Mouse (Mus musculus) T-helper 17 cell (primary cell): ENCODE measurements around the gene Cfi.

Source experiments
- in situ Hi-C, 2 experiments: fragments of 300-600 bp; cut with MboI, MseI; formaldehyde crosslinking; loops; 1 replicate in 1 of 2; 2 replicates in 1 of 2; pipeline ENCODE4 v1.15.1; 2025; ENCODE audit warnings: high pct_unique_total_duplicates in 2 of 2

Cfi gene

DNA sequence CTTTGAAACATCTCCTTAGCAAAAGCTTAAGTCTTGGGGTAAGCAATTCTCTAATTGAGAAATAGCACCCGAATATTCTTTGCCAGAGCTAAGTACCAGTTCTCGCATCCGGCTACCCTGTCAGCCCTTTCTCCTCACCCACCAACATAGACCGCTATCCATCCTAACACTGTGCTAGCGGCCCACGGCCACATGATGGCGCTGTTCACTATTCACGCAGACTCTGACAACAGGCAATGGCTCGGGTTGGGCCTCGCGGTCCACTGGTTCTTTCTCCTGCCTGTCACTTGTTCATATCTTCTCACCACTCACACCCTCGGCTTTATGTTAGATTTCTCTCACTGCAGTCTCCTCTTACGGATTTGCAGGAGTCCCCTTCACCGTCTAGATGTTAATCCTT lies 28.0 kb downstream of the Cfi start:
- in situ Hi-C loops, result no loop called here

GRCm38 (mm10) chr3:129877327-129877726 lies 41.6 kb downstream of the Cfi start:
- in situ Hi-C loops, result loop anchor here (25.0 kb wide), 2 partner anchors 1235 to 1260 kb away; partner anchors contain the start of gene Lef1 (in 1 of the 2)

- in situ Hi-C loops, result loop anchor here (25.0 kb wide), 2 partner anchors 1234 to 1259 kb away; partner anchors contain the start of gene Lef1 (in 1 of the 2)
These were observed 42.8 kb downstream of the Cfi start, which contains the start of gene Pla2g12a for GRCm38 (mm10) chr3:129878405-129879021. TSS of gene Pla2g12a (plus strand) at chr3:129878606.

DNA sequence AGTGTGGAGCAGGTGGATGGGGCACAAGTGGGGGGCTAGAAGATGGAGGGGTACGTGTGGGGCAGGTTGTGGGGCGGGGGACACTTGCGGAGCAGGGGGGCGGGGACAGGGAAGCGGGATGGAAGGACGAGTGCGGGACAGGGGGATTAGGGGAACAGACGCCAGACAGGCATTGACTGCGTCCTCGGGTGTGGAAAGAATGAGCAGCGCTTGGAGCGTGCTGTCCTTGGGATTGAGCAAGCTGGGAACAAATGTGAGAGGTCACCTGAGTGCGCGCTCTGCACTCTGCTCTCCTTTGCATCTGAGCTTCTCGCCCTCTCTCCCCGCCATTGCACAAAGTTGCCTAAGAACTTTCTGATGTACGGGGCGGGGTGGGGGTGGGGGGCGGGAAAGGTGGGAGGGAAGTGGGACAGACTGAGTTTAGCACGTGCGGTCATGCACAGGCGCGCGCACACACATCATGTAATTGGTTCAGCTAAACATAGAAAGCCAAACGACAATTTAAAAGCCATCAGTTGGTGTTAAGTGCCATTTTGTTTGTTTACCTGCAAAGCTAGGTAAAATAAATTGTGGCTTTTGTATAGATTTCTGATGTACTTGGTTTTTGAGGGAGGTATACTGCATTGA lies 43.6 kb downstream of the Cfi start:
- in situ Hi-C loops, result loop anchor here (25.0 kb wide), 2 partner anchors 1233 to 1258 kb away; partner anchors contain the start of gene Lef1 (in 1 of the 2)

DNA sequence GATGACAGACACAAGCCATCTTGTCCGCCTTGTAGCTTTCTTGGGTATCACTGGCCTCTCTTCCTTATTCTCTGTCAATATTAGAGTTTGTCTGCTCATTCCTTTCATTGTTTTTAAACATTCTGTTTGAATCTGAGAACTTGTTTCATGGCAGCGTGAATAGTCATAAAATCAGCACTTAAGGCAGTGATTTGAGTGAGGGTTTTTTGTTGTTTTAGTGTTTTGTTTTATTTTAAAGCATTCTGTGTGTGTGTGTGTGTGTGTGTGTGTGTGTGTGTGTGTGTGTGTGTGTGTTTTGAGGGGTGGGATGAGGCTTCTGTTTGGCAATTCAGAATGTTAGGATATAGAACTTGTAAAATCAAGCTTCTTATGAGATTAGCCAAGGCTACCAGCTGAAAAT lies 44.2 kb downstream of the Cfi start:
- in situ Hi-C loops, result loop anchor here (25.0 kb wide), 2 partner anchors 1232 to 1257 kb away; partner anchors contain the start of gene Lef1 (in 1 of the 2)

DNA sequence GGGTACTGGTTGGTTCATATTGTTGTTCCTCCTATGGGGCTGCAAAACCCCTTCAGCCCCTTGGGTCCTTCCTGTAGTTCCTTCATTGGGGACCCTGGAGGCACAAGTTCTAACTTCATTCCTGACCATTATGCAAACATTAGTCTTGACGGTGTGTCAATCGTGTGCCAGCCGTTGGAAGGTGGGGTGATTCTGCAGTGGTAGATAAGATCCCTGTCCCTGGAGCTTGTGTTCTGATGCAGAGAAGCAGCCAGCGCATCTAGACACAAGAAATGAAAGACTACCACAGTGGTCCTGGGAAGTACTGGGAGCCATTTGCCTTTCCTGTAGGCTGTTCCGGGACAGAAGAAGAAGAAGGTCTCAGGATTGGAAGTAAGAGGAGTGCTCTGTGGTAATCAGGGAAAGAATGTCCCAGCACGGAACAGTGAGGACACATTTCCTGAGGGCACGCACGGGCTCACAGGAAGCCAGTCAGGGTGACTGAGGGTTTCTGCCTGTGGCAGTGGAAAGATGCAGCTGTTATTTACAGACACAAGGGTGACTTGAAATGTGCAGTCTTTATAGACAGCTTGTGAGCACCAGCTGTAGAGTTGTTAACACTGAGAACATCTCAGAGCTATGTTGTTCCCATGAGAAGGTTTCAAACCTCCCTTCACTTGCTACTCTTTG lies 45.4 kb downstream of the Cfi start:
- in situ Hi-C loops, result loop anchor here (25.0 kb wide), 2 partner anchors 1231 to 1256 kb away; partner anchors contain the start of gene Lef1 (in 1 of the 2)

DNA sequence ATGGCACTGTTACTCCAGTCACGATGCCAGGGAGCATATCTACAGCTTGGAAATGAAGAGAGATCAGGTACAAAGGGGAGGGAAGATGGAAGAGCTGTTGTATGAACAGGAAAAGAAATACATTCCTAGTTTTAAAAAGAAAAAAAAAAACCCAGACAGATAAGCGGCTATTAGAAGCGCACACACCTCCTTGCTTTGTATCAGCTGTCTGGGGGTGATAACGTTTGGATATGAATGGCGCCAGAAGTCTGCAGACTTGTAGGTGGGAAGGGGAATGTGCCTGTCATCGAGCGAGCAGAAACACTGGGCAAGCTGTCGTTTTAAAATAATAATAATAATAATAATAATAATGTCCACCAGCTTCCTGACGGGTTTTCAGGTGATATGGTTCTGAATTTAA lies 49.9 kb downstream of the Cfi start:
- in situ Hi-C loops, result loop anchor here (25.0 kb wide), 2 partner anchors 1227 to 1252 kb away; partner anchors contain the start of gene Lef1 (in 1 of the 2)

DNA sequence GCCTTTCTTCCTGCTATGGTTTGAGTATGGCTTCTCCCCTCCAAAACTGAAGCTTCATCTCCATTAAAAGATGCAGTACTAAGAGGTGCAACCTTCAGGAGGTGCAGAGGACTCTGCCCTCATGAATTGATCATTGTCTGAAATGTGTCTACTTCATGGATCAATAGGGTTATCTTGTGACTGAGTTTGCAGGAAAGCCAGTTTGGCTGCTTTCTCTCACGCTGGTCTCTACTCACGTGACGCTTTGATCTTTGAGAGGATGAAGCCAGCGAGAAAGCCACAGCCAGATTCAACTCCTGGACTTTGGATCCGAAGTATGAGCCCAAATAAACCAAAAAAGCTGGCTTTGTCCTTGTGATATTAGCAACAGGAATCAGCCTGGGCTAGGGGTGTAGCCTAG lies 50.7 kb downstream of the Cfi start:
- in situ Hi-C loops, result loop anchor here (25.0 kb wide), 2 partner anchors 1226 to 1251 kb away; partner anchors contain the start of gene Lef1 (in 1 of the 2)

DNA sequence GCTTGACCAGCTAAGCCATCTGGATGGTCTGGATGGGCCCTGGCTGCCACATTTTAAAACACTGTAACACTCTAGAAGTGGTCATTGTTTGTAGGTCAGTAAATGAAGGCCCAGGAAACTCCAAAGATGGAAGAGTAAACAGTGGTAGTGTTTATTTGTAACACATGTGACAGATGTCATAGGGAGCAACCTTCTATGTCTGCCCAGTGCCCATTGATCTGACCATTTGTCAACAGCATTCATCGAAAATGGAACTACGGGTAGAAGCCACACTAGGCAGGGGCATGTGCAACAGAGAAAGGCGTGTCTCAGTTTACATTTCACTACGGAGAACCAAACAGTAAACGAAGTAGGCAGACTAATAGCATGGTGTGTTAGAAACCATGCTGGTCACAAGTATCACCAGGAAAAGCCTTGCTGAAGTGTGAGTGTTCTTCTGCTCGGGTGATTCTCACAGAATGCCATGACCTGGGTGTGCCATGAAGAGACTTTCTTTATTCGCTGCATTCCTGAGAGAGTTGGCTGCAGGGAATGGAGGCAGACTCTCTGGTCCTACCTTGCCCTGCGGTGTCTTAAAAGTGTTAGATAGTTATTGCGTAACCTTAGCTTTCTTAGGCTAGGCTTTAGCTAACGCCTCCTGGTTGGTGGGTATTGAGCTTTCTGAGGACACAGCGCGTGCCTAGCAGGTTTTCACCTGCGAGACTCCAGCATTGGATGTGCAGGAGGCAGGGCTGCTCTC lies 52.3 kb downstream of the Cfi start:
- in situ Hi-C loops, result loop anchor here (25.0 kb wide), 2 partner anchors 1224 to 1249 kb away; partner anchors contain the start of gene Lef1 (in 1 of the 2)

GRCm38 (mm10) chr3:129892003-129892402 lies 56.3 kb downstream of the Cfi start:
- in situ Hi-C loops, result loop anchor here (5.0 to 25.0 kb wide), 3 partner anchors 360 to 1245 kb away; partner anchors contain the start of genes Elovl6 (in 1 of the 2) and Lef1 (in 1 of the 2)

GRCm38 (mm10) chr3:129893143-129893542 lies 57.5 kb downstream of the Cfi start:
- in situ Hi-C loops, result loop anchor here (5.0 to 25.0 kb wide), 3 partner anchors 361 to 1244 kb away; partner anchors contain the start of genes Elovl6 (in 1 of the 2) and Lef1 (in 1 of the 2)

- in situ Hi-C loops, result loop anchor here (25.0 kb wide), 2 partner anchors 1216 to 1241 kb away; partner anchors contain the start of gene Lef1 (in 1 of the 2)
These were observed 60.9 kb downstream of the Cfi start for GRCm38 (mm10) chr3:129896591-129896990.

GRCm38 (mm10) chr3:129898886-129899285 lies 63.2 kb downstream of the Cfi start:
- in situ Hi-C loops, result loop anchor here (25.0 kb wide), 2 partner anchors 1213 to 1238 kb away; partner anchors contain the start of gene Lef1 (in 1 of the 2)

DNA sequence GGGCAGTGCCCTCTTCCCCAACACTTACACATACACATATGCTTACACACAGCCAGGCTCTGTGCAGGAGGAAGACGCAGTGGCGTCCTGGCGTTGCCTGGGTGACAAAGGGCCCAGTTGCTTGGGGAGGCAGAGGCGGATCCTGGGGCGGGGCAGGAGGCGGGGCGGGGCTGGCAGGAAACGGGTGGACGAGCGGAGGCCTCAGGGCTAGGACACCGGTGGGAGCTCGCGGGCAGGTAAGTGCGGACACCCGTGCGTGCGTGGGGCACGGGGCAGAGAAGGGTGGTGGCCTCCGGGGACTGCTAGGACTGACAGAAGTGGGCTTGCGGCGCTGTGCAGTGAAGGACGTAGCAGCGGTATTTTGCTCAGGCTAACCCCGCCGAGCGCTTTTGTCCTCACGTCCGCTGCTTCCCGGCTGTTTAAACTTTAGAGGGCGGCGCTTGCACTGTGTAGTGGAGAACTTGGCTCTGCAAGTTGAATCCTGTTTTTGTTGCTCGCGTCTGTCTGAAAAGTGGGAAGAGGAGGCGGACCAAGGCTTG lies 65.7 kb downstream of the Cfi start, which contains the start of gene Casp6:
Gene Casp6, plus strand, starts transcription at position 155 of the 539 bp plus-strand sequence.
- in situ Hi-C loops, result loop anchor here in 1 of 2 experiments (10.0 kb wide), 1 partner anchor 793 kb away; no protein-coding TSS in a partner anchor

DNA sequence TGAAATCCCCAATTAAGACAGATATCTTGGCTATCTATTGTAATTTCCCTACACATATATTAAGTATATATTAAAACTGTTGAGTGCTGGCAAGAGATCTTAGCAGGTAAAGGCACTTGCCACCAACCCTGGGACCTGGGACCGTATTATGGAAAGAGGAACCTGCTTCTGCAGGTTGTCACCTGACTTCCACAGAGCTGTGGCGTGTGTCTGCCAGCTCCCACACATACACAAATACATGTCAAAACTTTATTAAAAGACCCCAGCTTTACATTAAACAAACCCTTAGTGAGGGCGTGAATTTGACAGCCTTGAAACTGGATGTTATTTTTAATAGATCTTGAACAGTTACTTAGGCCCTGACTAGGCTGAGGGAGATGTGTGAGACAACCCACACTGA lies 67.7 kb downstream of the Cfi start:
- in situ Hi-C loops, result loop anchor here in 1 of 2 experiments (10.0 kb wide), 1 partner anchor 791 kb away; no protein-coding TSS in a partner anchor

- in situ Hi-C loops, result loop anchor here in 1 of 2 experiments (10.0 kb wide), 1 partner anchor 791 kb away; no protein-coding TSS in a partner anchor
These were observed 68.2 kb downstream of the Cfi start for GRCm38 (mm10) chr3:129903866-129904265.

DNA sequence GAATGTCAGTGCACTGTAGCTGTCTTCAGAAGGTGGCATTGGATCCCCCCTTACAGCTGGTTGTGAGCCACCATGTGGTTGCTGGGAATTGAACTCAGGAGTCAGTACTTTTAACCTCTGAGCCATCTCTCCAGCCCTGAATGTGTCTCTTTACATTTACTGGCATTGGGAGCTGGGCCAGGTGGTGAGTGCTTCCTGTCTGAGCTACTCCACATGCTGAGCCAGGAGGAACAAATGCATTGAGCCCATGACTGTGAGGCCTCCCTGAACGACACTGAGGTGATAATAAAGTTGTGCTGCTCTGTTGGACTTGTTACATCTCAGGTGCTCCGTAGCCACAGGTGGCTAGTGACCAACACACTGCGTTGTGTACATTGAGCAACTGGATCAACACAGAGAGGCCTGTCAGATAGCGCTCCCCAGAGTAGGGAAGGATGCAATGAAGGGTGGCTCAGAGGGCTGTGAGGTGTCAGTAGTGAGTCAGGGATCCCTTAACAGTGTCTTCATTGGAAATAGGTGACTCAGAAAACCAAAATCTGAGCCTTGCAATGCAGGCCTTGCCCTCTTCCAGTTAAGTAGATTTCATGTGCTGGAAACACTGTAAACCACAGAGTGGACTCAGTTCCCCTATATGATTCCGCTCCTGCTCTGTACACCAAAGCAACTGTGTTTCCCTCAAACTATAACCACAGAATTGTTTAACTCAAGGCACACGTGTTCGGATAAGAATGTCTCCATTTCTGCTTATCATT lies 68.9 kb downstream of the Cfi start:
- in situ Hi-C loops, result loop anchor here in 1 of 2 experiments (5.0 to 10.0 kb wide), 2 partner anchors 67 to 790 kb away; partner anchors contain the start of gene Cfi

- in situ Hi-C loops, result no loop called here
These were observed 76.3 kb downstream of the Cfi start for GRCm38 (mm10) chr3:129912025-129912424.

- in situ Hi-C loops, result no loop called here
These were observed 77.6 kb downstream of the Cfi start for GRCm38 (mm10) chr3:129913241-129913640.
